Mouse (Mus musculus) stomach, embryonic 14.5 days (tissue): ENCODE results near the gene Copa. TPM values are rescaled to one million over a fixed set of nuclear protein-coding genes. Genes with fewer than 3 reads are reported as not detected.

Experiments used
- ATAC-seq: fragments of 200-750 bp; cut with Nextera tagmentation; 2 replicates; pipeline ENCODE4 v1.8.0; 2017; ENCODE audit warnings: low read depth, moderate TSS enrichment; ENCODE audit not compliant: insufficient number of reproducible peaks, insufficient read depth, low FRiP score
- H3K27ac ChIP-seq: fragments of 300-500 bp; sonication (generic); 2 replicates; pipeline ENCODE4 v1.5.1; 2014; ENCODE audit warnings: mild to moderate bottlenecking, low read length, moderate library complexity, mixed read lengths
- H3K27me3 ChIP-seq: fragments of 300-500 bp; sonication (generic); 2 replicates; pipeline ENCODE4 v1.6.1; 2014; ENCODE audit warnings: low read length, control low read depth, mixed read lengths; ENCODE audit not compliant: control insufficient read depth, insufficient read depth
- H3K36me3 ChIP-seq: fragments of 300-500 bp; sonication (generic); 2 replicates; pipeline ENCODE4 v1.6.1; 2014; ENCODE audit warnings: mild to moderate bottlenecking, control low read depth, low read length, moderate library complexity, mixed read lengths; ENCODE audit not compliant: control insufficient read depth, insufficient read depth
- H3K4me1 ChIP-seq: fragments of 300-500 bp; sonication (generic); 2 replicates; pipeline ENCODE4 v1.6.1; 2014; ENCODE audit warnings: low read length, control low read depth, mixed read lengths; ENCODE audit not compliant: control insufficient read depth, insufficient read depth
- H3K4me2 ChIP-seq: fragments of 300-500 bp; sonication (generic); replicated peaks from 2 replicates; pipeline ENCODE4 v1.6.1; 2014; ENCODE audit warnings: low read depth, low read length, control low read depth
- H3K4me3 ChIP-seq: fragments of 300-500 bp; sonication (generic); 2 replicates; pipeline ENCODE4 v1.5.1; 2014; ENCODE audit warnings: low read depth, low read length, control low read depth
- H3K9ac ChIP-seq: fragments of 300-500 bp; sonication (generic); replicated peaks from 2 replicates; pipeline ENCODE4 v1.6.1; 2014; ENCODE audit warnings: low read depth, mild to moderate bottlenecking, control low read depth, low read length, moderate library complexity, mixed read lengths
- H3K9me3 ChIP-seq: fragments of 300-500 bp; sonication (generic); 2 replicates; pipeline ENCODE4 v1.6.1; 2016; ENCODE audit warnings: low read depth, low read length, control low read depth; ENCODE audit not compliant: control insufficient read depth
- WGBS: fragments of 180-500 bp; shearing (Covaris S2); extraction: QIAGEN DNeasy Blood & Tissue Kit; methylation state at CpG from one replicate; pipeline ENCODE4 v1.1.7; 2014; 5-methylcytosine and 5-hydroxymethylcytosine counted together
- polyA plus RNA-seq: library from polyadenylated mRNA; unstranded; fragments of >200 nt; fragmentation: Nextera tagmentation; extraction: Ambion mirVana; gene quantifications from 2 replicates; pipeline ENCODE4 v1.2.1, GENCODE M21; 2014

Copa gene
- polyA plus RNA-seq, 1 experiment from 2014 or later: 182 TPM

DNA sequence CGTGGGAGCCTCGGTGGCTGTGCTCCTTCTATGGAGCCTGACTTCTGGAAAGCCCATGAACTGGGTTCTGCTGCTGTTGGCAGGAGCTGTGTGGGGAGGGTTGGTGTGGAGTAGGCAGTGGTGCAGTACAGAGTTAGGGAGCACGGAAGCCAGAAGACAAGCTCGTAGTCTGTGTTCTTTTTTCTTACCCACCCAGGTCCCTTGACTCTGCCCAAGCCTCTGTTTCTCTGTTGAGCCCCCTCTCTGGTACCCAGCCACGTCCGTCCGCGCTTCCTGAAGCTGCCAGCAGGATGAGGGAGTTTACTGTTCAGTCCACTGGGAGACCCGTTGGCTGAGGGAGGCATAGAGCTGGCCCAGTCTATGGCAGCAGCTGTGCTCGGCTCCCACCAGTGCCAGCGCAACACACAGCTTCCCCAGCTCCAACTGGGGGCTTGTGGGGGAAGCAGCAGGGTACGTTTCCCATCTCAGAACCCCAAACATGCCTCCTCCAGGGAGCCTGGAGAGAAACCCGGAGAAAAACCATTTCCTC, 17.7 kb upstream of the Copa start:
- 70% methylated on average over 13 of the region's 13 CpGs for WGBS
- no peaks in the 10 kb centered on the region for H3K27me3 ChIP-seq
- no peak for ATAC-seq
- H3K4me3 ChIP-seq: no peak overlapping the region
- no peak overlapping the region for H3K27ac ChIP-seq
- peaks cover 53% of the 10 kb centered on the region for H3K36me3 ChIP-seq
- H3K9ac ChIP-seq: no peak overlapping the region
- no peaks in the 10 kb centered on the region for H3K4me1 ChIP-seq
- no peaks in the 10 kb centered on the region for H3K9me3 ChIP-seq
- H3K4me2 ChIP-seq: no peak overlapping the region

DNA sequence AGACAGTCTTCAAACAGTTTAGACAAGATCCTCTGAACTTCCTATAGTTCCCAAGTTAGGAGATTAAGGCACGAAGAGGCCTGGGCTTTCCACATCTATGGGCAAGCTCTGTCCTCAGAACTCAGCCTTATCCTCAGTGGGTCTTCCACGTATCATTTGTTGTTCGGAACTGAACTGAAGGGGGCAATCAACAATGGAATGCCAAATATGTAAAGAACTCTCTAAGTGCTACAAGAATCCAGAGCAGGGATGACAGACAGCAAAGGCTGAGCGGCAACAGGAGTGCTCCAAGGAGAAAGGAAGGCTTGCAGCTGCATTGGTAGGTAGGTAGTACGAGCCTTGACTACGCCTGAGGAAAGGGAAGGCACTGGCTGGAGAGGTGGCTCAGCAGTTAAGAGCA, 12.1 kb upstream of the Copa start:
- H3K27ac ChIP-seq: no peak overlapping the region
- peaks cover 97% of the 10 kb centered on the region for H3K36me3 ChIP-seq
- H3K4me2 ChIP-seq: no peak overlapping the region
- no peaks in the 10 kb centered on the region for H3K4me1 ChIP-seq
- H3K9me3 ChIP-seq: no peaks in the 10 kb centered on the region
- H3K9ac ChIP-seq: no peak overlapping the region
- H3K27me3 ChIP-seq: no peaks in the 10 kb centered on the region
- 40% methylated on average over 6 of the region's 6 CpGs for WGBS
- H3K4me3 ChIP-seq: no peak overlapping the region
- no peak for ATAC-seq

- 0 out of 2 replicates have a peak, but pooled peaks have one; percentile 15 for ATAC-seq
- 82% methylated on average over 4 of the region's 4 CpGs for WGBS
- Histone ChIP-seq H3K4me2 (no peak overlapping the region), H3K27ac (no peak overlapping the region), H3K27me3 (no peaks in the 10 kb centered on the region), H3K9me3 (no peaks in the 10 kb centered on the region), H3K36me3 (peaks cover 92% of the 10 kb centered on the region), H3K9ac (no peak overlapping the region), H3K4me3 (no peak overlapping the region), H3K4me1 (no peaks in the 10 kb centered on the region)
Measured at GRCm38 (mm10) chr1:172071556-172071955, 10.8 kb upstream of the Copa start.

DNA sequence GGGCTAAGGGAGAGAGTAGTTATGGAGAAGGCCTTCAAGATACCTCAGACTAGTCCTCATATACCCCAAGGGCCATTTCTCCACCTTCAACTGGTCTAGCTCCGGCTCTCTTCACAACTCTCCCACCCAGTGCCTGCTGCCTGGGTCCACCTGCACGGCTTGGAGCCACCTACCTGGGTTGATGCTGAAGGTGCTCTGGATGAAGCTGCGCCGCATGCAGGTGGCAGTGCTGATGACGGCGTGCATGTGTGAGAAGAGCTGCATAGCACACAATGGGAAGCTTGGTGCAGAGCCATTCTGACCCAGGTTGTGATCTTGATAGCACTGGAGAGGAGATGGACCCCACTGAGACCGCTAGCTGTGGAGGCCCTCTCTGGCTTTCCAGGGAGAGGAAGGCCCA, 9.7 kb upstream of the Copa start:
- Histone ChIP-seq H3K9ac (no peak overlapping the region), H3K27ac (no peak overlapping the region), H3K9me3 (no peaks in the 10 kb centered on the region), H3K27me3 (no peaks in the 10 kb centered on the region), H3K4me2 (no peak overlapping the region), H3K4me1 (no peaks in the 10 kb centered on the region), H3K4me3 (no peak overlapping the region), H3K36me3 (peaks cover 81% of the 10 kb centered on the region)
- WGBS: 92% methylated on average over 7 of the region's 7 CpGs
- ATAC-seq: no peak

DNA sequence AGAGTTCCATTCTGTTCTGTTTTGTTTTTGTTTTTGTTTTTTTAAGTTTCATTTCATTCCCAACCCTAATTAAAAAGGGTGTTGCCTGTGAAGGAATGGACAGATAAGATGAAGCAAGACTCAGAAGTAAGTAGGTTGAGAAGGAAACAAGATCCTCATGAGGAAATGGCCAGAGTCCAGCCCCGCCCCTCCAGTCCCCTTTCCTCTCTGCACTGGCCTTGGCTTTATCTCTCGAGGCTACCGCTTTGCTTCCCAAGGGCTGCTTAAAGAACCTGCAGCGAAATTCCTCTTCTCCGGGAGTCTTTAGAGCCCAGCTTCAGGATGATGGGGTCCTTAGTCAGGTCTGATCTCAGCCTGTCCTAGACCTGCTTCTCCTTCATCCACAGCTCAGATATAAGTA, 4.3 kb upstream of the Copa start:
- peaks cover 5% of the 10 kb centered on the region; the same call in 1 of the 2 replicates for H3K4me1 ChIP-seq
- WGBS: 71% methylated on average over 5 of the region's 5 CpGs
- no peaks in the 10 kb centered on the region for H3K9me3 ChIP-seq
- no peak for ATAC-seq
- no peaks in the 10 kb centered on the region for H3K27me3 ChIP-seq
- no peak overlapping the region for H3K9ac ChIP-seq
- peaks cover 47% of the 10 kb centered on the region for H3K36me3 ChIP-seq
- H3K4me3 ChIP-seq: no peak overlapping the region
- no peak overlapping the region for H3K4me2 ChIP-seq
- no peak overlapping the region for H3K27ac ChIP-seq

- peak overlapping the region; percentile 42 for H3K4me2 ChIP-seq
- no peaks in the 10 kb centered on the region for H3K27me3 ChIP-seq
- peak overlapping the region; percentile 78 for H3K4me3 ChIP-seq
- H3K36me3 ChIP-seq: peaks cover 21% of the 10 kb centered on the region
- H3K4me1 ChIP-seq: peaks cover 17% of the 10 kb centered on the region; the same call in 1 of the 2 replicates
- ATAC-seq: peak; percentile 47; the same call in 1 of the 2 replicates
- 3% methylated on average over 24 of the region's 24 CpGs for WGBS
- H3K27ac ChIP-seq: peak overlapping the region; percentile 71; the same call in 1 of the 2 replicates
- H3K9me3 ChIP-seq: no peaks in the 10 kb centered on the region
- H3K9ac ChIP-seq: peak overlapping the region; percentile 75
Measured at GRCm38 (mm10) chr1:172082899-172083445, 643 bp downstream of the Copa start.

- H3K27me3 ChIP-seq: no peaks in the 10 kb centered on the region
- WGBS: 85% methylated on average over 3 of the region's 3 CpGs
- H3K36me3 ChIP-seq: peaks cover 86% of the 10 kb centered on the region
Measured at GRCm38 (mm10) chr1:172093522-172093921, 11.2 kb downstream of the Copa start.

DNA sequence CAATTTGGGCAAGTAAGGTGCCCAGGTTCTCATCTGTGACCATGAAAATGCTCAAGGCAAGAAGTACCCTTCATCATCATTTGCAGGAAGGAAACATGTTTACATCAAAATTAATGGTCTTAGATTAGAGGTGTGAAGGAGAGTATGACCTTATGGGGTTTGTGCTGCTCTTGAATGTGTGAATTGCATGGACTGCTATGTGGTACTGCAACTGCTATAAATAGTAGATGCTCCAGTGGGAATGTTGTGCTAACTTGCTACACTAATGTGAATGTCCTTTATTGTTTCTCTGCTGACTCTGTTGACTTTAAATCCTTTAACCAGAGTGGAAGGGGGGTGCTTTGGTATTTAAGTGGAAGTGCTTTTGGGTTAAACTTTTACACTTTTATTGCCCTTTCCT, 12.0 kb downstream of the Copa start:
- H3K27ac ChIP-seq: no peak overlapping the region
- no peaks in the 10 kb centered on the region for H3K27me3 ChIP-seq
- peaks cover 82% of the 10 kb centered on the region for H3K36me3 ChIP-seq
- H3K4me3 ChIP-seq: no peak overlapping the region
- no peak overlapping the region for H3K4me2 ChIP-seq
- H3K9me3 ChIP-seq: no peaks in the 10 kb centered on the region
- H3K4me1 ChIP-seq: no peaks in the 10 kb centered on the region
- no peak for ATAC-seq
- no peak overlapping the region for H3K9ac ChIP-seq

More at GRCm38 (mm10) chr1:172093522-172093921, 11.2 kb downstream of the Copa start:
- Histone ChIP-seq H3K4me2 (no peak overlapping the region), H3K4me3 (no peak overlapping the region), H3K9me3 (no peaks in the 10 kb centered on the region), H3K27ac (no peak overlapping the region), H3K4me1 (no peaks in the 10 kb centered on the region), H3K9ac (no peak overlapping the region)
- no peak for ATAC-seq

- Histone ChIP-seq H3K4me3 (no peak overlapping the region), H3K4me2 (no peak overlapping the region), H3K27ac (no peak overlapping the region), H3K4me1 (no peaks in the 10 kb centered on the region), H3K9ac (no peak overlapping the region), H3K36me3 (peaks cover 79% of the 10 kb centered on the region), H3K9me3 (no peaks in the 10 kb centered on the region), H3K27me3 (no peaks in the 10 kb centered on the region)
- WGBS: 76% methylated on average over 6 of the region's 6 CpGs
- ATAC-seq: no peak
Measured at GRCm38 (mm10) chr1:172095202-172095601, 12.9 kb downstream of the Copa start.
